Mouse (Mus musculus) c-Kit-negative CD71-positive TER-119-positive erythroid progenitor cells, embryonic 14.5 days (primary cell): ENCODE results near the gene Ptger4.
"Not testable (repeated sequence)": the region's sequence is repeated elsewhere in the genome, so short reads cannot be mapped to it uniquely, and the experiment has no call there.

Experiments
- DNase-seq: peaks from one replicate; pipeline ENCODE4 v3.0.0-alpha.2; 2013; ENCODE audit warnings: low read depth, low spot score

Ptger4 gene

GRCm38 (mm10) chr15:5238073-5238472 lies 5.9 kb downstream of the Ptger4 start:
- no peak for DNase-seq

DNA sequence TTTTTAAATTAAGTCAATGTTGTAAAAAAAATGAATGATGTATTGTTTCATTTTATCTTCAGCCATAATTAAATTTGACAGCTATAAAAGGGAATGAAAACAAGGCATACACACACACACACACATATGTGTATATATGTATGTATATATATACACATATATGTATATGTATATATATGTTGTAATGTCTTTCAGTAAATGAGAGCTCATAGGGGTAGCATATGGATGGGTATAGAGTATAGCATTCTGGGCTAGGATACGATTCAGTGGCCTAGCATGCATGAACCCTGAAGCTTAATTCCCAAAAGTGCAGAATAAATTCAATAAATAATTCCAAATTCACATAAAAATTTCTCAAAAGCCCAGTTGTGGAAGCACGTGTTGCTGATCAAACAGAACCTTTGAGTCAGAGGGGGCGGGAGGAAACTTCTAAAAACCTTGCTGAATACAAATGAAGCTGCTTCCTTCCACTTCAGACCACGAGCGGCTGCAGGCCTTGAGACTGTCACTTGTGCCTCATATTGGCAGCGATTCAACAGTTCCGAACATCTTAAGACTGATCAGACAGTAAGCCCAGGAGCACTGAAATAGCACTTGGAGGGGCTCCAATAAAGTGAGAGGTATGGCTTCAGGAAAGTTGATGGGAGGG lies 6.9 kb downstream of the Ptger4 start:
- DNase-seq = no peak

GRCm38 (mm10) chr15:5236538-5236937 lies 7.4 kb downstream of the Ptger4 start:
- DNase-seq = peak; percentile 73

- DNase-seq = peak; percentile 66
Measured at GRCm38 (mm10) chr15:5235527-5235926, 8.5 kb downstream of the Ptger4 start.

DNA sequence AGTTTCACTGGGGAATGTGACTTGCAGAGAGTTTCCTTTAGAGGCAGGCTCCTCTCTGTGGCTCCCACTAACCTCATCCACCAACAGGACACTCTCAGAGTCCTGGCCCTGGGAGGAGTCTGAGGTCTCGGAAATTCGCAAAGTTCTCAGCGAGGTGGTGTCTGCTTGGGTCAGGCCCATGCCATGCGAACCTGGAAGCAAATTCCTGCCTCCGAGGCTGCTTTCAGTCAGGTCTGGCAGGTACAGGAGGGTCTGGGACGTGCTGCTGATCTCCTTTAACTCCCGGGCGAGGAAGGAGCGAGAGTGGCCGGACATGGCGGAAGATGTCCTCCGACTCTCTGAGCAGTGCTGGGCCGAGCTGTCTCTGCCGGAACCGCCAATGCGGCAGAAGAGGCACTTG lies 9.3 kb downstream of the Ptger4 start:
- DNase-seq = no peak

- DNase-seq = not testable (repeated sequence)
Measured at GRCm38 (mm10) chr15:5230746-5231145, 13.2 kb downstream of the Ptger4 start.

DNA sequence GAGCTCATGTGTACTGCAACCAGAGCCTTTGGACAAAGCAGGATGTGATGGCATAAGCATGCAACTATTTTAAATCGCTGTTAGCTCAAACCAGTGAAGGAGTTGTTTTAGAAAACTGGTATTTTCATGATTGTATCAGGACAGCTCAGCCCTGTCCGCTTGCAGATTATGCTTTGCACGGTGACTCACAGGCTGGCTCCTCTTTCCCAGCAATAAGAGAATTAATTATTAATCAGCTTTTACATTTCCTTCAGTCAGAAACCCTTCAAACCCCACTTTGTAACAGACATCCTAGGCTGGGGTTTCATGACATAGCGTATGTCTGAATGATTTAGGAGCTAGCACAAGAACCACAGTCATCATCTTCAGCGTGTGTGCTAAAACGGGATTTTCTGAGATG lies 23.5 kb downstream of the Ptger4 start:
- DNase-seq = no peak

DNA sequence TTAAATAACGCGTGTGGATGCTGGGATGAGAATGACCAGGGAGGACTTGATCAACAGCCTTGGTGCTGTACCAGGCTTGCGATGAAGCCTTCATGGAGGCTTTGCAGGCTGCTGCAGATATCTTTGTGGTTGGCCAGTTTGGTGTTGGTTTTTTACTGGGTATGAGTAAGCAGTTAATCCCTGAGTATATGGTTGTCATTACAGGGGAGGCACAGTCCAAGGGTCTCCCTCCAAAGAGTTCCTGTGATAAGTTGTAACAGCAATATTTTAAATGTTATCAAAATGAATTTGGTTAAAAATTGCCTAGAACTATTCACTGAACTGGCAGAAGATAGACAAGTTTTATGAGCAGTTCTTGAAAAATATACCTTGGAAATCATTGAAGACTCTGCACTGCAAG lies 34.9 kb downstream of the Ptger4 start:
- no peak for DNase-seq

DNA sequence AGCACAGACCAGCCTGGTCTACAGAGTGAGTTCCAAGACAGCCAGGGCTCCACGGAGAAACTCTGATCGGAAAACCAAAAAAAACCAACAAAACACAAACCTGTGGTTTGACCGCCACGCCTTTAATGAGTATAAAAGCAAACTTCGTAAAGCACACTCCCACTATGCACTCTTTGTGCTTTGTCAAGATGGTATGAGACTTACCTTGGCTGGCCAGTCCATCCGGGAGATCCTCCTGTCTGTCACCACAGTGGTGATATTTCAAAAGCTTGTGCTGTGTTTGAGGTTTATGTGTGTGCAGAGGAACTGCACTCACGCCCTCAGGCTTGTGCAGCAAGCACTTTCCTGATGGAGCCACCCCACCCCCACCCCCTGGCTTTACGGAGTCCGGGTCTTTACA lies 38.8 kb downstream of the Ptger4 start:
- no peak for DNase-seq

DNA sequence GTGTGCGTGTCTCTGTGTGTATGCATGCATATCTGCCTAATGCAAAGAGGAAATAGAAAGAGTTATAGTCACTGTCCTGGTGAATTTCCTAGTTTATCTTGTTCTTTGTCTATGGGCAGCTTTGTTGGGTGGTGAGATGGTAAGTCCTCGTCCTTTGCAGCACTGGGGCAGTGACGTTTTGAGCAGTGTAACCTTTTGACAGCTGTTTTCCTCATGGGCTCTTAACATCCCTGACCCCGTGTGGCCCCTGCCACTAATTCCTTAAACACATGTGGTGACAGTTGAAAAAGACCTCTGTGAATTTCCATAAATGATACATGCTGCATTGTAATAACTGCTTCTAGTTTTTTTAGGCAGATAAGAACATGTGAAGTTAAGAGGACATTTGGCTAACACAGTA lies 47.3 kb downstream of the Ptger4 start:
- DNase-seq = no peak

DNA sequence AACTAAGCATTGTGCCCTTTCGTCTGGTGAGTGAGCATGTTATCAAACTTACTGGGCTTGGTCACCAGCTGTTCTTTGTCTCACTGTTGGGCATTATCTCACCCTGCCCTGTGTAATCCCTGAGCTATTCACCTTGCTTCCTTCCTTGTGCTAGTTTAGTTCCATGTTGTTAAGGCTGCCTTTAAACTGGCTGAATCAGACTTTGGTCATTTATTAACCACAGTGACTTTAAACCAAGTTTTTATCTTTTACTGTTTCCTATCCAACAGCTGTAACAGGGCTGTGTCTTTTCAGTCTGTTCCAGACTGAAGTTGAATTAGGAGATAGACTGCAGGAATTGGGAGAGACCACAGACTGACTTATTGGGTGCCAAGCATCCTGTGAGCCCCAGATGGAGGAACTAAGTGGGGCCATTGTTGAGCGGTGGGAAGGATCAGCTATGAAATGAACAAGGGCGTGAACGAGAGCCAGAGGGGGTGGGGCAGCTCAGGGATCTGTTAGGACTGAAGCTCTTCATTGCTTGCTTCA lies 47.9 kb downstream of the Ptger4 start:
- DNase-seq = no peak

DNA sequence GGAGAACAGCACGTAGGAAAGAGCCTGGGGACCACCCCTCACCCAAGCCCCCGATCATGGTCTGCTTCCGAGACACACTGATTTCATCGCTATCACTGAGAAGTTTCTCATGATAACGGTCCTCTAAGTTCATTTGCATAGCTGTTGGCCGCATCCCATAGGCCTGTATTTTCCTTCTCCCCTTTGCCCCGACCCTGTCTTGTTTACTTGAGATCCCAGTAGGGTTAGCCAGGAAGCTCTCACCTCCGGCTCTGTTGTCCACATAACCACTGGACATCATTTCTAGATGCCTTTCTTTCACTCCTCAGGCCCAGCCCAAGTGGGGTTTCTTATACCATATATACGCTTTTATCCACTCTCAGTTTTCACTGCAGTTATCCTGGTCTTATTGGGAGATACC lies 49.1 kb downstream of the Ptger4 start:
- DNase-seq = no peak

DNA sequence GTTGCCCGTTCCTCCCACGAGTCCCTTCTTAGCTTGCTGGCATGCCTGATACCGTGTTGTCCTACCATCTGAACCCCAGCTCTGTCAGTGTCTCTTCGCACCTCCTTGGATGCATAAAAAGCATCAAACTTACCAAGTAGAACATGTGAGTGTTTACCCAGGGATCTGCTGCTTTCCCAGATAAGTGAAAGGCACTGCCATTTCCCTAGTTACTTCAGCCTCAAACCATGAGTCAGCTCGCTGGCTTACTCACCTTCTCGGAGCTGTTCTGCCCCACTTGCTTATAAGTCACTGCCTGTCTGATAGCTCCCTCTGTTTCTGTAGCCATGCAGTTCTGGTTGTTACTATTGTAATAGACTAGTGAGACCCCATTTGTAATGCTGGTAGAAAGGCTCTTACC lies 49.5 kb downstream of the Ptger4 start:
- DNase-seq = no peak

DNA sequence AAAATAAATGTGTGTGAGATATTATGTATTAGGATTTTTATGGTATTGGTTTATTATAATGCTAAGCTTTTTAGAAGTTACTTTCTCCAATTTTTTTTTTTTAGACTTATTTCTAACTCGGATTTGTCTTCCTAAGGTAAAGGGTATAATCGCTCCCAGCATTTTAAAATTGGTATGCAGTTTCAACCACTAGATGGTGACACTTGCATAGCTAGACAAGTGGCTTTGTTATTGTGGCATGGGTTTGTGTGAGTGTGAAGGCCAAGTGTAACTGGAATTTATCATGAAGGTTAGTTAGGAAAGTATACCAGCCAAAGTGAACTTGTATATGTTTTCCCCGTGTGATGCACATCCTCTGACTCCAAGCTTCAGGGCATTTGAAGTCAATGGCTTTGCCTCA lies 50.2 kb downstream of the Ptger4 start:
- no peak for DNase-seq

DNA sequence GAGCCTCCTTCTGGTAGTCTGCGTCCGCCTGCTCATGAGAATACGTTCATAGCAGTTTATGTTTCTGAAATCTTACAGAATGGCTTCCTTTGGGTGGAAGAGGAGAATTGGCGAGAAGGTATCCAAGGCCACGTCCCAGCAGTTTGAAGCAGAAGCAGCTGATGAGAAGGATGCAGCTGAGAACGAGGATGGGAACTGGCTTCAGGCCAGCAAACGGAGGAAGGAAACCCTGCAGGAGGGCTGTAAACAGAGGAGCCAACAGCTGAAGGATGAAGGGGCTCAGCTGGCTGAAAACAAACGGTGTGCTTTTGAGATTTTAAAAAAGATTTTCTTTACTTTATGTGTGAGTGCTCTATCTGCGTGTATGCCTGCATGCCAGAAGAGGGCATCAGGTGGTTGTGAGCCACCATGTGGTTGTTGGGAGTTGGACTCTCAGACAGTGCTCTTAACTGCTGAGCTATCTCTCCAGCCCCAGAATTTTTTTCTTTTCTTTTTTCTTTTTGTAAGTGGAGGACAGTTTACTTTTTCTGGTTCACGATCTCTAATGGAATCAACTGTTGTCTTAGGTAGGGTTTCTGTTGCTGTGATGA lies 54.4 kb downstream of the Ptger4 start:
- DNase-seq = no peak

GRCm38 (mm10) chr15:5188029-5188428 lies 56.0 kb downstream of the Ptger4 start:
- DNase-seq = no peak

- no peak for DNase-seq
Measured at GRCm38 (mm10) chr15:5187116-5187515, 56.9 kb downstream of the Ptger4 start.

DNA sequence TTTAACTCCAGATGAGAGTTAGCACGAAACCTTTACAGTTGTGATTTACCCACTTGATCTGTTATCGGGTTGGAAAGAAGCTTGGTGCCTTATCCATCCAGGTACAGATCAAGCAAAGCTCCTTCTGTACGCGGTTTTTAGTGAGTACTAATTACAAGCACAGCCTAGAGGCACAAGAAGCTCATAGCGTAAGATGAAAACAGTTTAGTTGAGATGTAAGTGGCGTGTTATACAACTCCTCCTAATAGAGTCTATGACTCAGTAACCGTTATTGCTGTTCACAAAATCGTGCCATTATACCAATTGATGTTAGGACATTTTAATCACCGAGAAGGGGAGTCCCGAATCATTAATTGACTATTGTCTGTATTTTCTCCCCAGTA lies 57.7 kb downstream of the Ptger4 start:
- DNase-seq = no peak

DNA sequence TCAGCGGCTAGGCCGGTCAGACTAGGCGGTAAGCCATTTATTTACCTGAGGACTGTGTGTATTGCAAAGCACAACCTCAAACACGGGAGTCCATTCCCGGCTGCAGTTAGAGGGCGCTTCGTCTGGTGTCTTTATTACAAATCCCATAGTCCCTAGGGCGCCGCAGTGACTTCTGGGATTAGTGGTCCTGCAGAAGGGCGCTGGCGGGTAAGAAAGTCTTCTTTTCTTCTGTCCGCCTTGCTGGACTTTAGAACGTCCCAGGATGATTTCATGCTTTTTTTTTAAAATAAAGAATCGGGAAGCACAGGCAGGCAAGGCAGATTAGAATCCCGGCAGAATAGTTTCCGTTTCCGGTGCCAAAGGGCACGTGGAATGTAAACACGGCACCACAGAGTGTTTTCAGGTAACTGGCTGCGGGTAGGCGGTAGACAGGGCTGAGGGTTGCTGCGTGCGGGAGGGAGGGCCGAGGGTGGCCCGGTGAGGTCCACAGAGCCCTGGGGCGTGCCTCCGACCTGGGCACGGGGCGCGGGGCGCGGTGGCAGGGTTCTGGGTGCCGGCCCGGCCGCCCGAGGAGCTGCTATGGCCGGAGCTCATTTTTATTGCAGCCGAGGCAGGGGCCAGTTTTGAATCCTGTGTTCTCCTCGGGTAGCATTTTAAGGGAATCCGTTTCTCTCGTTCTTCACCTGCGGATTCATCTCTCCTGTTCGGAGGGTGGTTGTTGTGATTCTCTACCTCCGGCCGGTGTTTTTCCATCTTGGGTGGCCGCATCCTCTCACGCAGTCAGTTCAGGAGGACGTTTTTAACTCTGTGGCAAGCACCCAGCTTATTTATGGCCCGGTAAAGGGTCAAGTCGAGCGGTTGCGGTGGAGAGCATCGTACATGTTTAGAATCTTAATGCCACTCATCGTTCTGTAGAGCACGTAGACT lies 58.4 kb downstream of the Ptger4 start, which contains the start of gene Ttc33:
Ttc33 (plus strand) TSS at position 160 of the 927 bp plus-strand sequence.
- peak; percentile 58 for DNase-seq

DNA sequence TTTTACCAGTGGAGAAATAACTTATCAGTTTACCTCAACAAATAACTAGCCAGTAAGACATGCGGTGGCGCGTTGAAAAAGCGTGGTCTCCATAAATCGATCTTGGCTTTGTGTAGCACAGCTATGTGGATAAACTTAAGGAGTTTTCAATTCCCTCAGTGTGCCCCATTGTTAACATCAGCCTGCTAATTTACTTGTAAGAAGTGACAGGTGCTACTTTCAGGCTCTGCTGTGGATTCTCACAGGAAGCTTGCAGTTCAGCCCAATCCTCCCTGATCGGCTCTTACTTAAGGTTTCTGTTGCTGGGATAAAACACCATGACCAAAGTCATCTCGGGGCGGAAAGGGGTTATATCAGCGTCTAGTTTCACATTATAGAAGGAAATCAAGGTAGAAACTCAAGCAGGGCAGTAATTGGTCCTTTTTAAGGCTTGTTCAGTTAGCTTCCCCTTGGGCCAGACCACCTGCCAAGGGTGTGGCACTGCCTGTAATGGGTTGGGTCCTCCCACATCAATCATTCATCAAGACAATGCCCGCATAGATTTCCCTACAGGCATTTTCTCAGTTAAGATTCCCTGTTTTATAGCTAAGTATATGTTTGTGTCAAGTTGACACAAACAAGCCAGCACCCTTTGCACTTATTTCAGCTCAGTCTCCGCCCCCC lies 59.2 kb downstream of the Ptger4 start:
- no peak for DNase-seq

GRCm38 (mm10) chr15:5173217-5173820 lies 70.7 kb downstream of the Ptger4 start:
- DNase-seq = no peak
